Mouse (Mus musculus) heart, adult 2 months (tissue): Measurements from ENCODE around the gene Mmp10.

Source experiments
- CTCF ChIP-seq: fragments of 200-600 bp; IDR thresholded peaks from 2 replicates; pipeline ENCODE4 v1.8.1; 2022; ENCODE audit warnings: antibody characterized with exemption, mild to moderate bottlenecking, moderate library complexity
- POLR2A ChIP-seq: fragments of 200-500 bp; IDR thresholded peaks from 2 replicates; pipeline ENCODE4 v1.6.1; 2011; ENCODE audit warnings: mild to moderate bottlenecking, low read depth, low read length, control low read depth; ENCODE audit not compliant: insufficient read depth

- TF ChIP-seq POLR2A (no peak), CTCF (no peak)
Measured at GRCm38 (mm10) chr9:7544923-7545457, 42.8 kb downstream of the Mmp10 start.
